Mouse (Mus musculus): ENCODE measurements around the gene Erp29.

Gene Erp29

DNA sequence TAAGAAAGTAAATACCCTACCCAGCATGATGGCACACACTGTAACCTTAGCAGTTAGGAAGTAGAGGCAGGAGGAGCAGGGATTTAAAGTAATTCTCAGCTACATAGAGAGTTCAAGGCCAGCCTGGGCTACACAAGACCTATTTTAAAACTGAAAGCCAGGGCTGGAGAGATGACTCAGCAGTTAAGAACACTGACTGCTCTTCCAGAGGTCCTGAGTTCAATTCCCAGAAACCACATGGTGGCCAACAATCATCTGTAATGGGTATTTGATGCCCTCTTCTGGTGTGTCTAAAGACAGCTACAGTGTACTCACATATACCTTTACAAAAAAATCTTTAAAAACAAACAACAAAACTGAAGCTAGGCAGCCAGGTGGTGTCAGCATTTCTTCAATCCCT lies 62.6 kb downstream of the Erp29 start:
- no peak for DNase-seq (ENCODE audit: low spot score in 2 of 2)

DNA sequence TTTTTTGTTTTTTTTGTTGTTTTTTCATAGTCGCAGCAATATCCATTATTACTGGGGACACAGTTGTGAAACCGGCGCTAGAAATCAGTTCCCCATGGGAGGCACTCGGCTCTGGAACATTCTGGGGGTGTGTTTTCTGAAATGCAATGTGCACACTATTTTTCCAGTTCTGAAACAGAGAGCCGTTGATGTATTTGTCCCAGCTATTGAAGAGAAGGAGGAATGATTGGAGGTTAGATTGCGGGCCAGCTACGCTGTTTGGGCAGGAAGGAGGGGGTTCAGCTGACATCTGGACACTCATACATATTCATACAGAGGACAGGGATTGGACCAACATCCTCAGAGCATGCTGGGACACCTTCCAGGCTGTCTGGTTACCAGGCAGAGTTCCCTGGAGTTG lies 63.2 kb downstream of the Erp29 start:
- DNase-seq (ENCODE audit: low spot score in 2 of 2), result no peak

DNA sequence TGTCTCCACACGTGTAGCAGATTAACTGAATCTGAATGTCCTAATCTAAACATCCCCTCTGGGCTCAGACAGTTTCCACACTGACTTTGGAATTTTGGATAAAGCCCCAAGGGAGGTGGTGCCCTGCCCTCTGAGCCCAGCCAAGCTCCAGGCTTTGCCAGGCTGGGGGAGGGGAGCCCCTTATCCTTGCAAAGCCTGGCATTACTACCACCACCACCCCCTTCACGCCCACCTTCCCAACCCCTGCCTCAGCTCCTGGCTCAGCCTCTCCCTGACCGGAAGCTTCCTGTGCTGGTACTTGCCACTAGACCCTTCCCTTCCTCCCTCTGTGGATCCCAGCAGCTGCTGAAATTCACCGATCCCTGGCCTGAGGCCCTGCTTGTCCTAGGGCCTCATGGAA lies 65.2 kb downstream of the Erp29 start:
- no peak for DNase-seq (ENCODE audit: low spot score in 2 of 2)

DNA sequence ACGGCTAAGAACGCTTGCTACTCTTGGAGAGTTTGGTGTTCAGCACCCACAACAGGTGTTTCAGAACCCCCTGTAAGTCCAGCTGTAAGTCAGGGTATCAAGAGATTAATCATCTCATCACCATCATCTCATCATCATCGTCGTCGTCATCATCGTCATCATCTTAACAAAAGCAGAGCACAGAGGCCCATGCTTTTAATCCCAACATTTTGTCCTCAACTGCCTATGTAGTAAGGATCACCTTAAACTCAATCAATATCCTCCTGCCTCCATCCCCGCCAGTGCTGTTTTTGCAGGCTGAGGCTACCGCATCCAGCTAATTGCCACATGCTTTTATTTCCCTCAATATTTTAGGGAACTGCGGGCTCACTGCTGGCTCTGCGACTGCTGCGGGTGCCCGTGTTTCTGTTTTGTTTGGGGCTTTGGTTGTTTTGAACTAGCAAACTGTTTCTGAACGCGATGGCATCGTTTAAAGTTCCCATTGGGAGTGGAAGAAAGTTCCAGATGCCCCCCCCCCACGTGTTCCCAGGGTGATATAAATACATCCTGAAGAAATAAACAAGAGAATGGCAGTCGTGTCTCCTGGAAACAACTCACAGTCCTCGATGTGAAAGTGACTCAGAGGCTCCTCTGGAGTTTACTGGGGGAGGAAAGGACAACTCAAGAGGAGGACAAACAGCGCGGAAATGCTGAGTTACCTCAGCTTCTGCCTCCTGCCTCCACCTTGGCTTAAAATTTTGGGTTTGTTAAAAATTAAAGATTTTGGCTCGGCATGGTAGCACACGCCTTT lies 66.0 kb downstream of the Erp29 start:
- DNase-seq (ENCODE audit: low spot score in 2 of 2), result no peak

DNA sequence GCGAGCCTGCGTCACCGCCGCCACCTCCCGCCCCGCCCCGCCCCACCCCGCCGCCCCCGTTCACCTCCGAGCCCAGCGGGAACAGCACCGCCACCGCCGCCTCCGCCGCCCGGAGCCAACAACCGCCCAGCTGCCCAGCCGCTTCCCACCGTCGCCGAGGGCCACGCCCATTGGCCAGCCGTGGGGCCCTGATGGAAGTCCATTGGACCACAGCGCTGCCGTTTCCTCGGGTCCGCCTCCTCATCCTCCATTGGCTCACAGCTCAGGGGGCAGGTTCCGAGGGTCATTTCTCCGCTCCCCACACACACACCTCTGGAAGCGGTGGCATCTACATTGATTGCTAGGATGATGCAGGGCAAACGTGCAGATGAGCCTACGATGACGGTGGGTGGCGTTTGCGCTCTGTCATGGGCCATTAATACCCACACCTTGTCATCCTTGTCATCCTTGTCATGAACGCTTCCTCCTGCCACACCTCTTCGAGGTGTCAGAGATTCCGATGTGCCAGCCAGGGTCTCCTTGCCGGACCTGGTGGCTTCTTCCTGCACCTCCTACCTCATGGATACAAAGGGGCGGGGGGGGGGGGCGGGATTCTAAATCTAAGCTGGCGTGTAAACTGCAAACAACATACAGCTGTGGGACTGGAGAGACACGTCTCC lies 66.7 kb downstream of the Erp29 start, which contains the start of gene Trafd1:
Gene Trafd1 (minus strand): TSS at position 172 of the 659 bp plus-strand sequence.
- DNase-seq (ENCODE audit: low spot score in 2 of 2), result peak; percentile 86 to 93

DNA sequence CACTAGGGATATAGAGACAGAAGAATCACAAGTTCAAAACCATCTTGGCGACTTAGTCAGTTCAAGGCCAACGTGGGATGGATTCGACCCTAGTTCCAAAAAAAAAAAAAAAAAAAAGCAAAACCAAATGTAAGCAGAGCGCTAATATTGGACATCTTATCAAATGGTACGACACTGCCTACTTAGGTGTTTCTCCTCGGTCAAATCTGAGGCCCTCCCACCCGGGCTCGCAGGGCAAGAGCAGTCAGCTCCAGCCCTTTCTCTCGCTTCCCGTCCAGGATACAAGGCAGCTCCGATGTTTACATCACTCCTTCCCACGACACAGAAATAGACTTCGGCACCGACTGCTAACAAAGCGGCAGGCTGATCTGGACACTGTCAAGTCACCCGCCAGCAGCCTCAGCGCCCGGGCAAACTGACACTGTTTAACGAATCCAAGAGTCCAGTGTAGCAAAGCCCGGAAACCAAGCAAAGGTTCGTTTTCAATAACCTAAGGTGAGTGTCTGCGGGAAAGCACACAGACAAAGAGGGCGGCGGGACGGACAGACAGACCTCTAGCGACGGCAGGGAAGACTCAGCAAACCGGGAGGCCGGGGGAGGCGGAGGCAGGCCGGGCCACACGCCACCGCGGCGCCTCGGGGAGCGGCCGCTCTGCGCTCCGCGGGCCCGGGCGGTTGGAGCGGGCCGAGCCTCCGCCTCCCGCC lies 67.4 kb downstream of the Erp29 start:
- peak in 1 of 2 experiments; percentile 72 for DNase-seq (ENCODE audit: low spot score in 2 of 2)

DNA sequence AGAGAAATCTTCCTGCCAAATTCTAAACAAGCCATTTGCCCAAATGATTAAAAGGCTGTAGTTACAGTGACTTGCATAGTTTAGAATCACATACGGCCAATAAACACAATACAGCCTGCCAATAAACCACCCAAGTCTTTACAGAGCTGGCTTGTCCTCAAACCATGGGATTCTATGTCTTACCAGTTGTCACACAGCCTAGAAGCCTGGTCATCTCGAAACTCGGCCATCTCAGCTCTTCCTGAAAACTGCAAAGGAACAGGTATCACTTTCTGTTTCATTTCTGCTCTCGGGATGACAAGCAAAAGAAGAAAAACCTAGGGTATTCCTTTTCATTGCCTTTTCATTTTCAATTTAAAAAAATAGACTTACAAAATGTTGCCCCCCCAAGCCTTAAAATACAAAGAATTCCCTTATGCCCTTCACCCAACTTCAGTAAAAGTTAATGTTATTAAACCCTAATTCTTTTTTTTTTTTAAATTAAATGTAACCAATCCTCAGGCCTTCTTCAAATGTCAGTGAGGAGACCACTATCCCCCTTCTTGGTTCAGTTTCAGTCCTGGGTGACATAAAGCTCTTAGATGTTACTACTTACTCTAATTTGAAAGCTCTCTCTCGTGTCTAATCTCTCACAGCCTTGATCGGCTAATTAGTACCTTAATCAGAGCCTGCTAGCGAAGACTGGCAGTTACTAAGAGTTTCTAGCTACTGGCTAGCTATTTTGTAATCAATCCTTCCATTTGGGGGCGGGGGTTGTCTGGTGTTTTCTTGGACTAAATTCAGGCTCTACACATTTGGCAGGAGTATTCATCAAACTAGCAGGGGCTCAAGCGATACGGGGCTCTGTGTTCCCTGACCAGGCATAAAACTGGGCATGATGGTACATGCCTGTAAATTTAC lies 68.2 kb downstream of the Erp29 start:
- DNase-seq (ENCODE audit: low spot score in 2 of 2), result no peak

DNA sequence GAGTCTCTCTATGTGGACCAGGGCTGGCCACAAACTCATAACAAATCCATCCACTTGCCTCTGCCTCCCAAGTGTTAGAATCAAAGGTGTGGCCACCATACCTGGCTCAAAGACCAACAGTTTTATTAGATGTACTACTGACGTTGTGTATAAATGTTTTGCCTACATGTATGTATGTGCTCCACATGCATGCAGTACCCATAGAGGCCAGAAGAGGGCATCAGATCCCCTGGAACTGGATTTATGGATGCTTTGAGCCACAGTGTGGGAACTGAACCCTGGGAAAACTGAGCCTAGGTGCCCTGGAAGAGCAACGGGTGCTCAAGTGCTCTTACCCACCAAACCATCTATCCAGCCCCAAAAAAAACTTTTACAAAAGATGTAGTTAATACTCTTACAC lies 71.6 kb downstream of the Erp29 start:
- DNase-seq (ENCODE audit: low spot score in 2 of 2), result peak in 1 of 2 experiments; percentile 49

DNA sequence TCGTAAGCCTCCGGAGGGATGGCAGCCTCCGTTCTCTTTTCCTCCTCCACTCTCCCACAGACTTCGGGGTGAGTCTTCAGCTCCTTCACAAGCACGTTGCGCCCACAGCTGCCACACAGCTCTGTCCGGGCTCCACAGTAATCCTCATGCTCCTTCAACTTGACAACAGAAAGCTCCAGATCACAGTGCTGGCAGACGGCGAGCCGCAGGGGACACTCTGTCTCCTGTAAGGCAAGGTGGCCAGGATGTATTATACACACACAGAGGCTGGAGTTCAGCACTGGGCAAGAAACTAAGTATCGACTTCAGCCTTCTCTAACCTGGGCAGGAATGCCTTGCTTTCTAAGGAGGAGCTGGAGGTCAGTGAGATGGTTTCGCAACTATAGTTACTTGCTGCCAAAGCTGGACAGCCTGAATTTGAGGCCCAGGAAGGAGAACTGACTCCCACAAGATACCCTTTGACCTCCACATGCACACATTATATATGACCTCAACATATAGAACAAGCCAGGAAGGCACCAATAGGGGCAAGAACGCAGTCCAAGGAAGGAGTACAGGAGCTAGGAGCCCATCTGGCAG lies 73.5 kb downstream of the Erp29 start:
- DNase-seq (ENCODE audit: low spot score in 2 of 2), result no peak
